Mouse (Mus musculus) layer of hippocampus, postnatal 25 days (tissue): ENCODE data around the gene Kcnip1. TPM values are rescaled to one million over a fixed set of nuclear protein-coding genes. Genes with fewer than 3 reads are reported as not detected.

Experiments
- DNase-seq, 2 experiments: peaks; one replicate each; pipeline ENCODE4 v3.0.0; 2022; ENCODE audit warnings: mixed read lengths in 2 of 2, low spot score in 1 of 2; ENCODE audit errors: extremely low spot score in 1 of 2
- total RNA-seq, 2 experiments: library from RNA; stranded (reverse); gene quantifications; 2 replicates each; pipeline ENCODE4 v1.2.3; 2021

Gene Kcnip1
- total RNA-seq, 2 experiments from 2014 or later, result 23.0 to 24.2 TPM

- no peak for DNase-seq
These were observed 211.4 kb downstream of the Kcnip1 start for GRCm38 (mm10) chr11:33781561-33781971.

- DNase-seq, result no peak
These were observed 212.7 kb downstream of the Kcnip1 start for GRCm38 (mm10) chr11:33780263-33780662.

GRCm38 (mm10) chr11:33772615-33773141 is 220.3 kb downstream of the Kcnip1 start:
- DNase-seq, result peak in 1 of 2 experiments; percentile 40

- DNase-seq, result no peak
These were observed 220.9 kb downstream of the Kcnip1 start for GRCm38 (mm10) chr11:33772043-33772442.

- no peak for DNase-seq
These were observed 225.7 kb downstream of the Kcnip1 start for GRCm38 (mm10) chr11:33766976-33767938.

- DNase-seq, result no peak
These were observed 231.7 kb downstream of the Kcnip1 start for GRCm38 (mm10) chr11:33761201-33761755.

GRCm38 (mm10) chr11:33756624-33757023 is 236.3 kb downstream of the Kcnip1 start:
- DNase-seq, result peak in 1 of 2 experiments; percentile 26

GRCm38 (mm10) chr11:33752431-33752873 is 240.5 kb downstream of the Kcnip1 start:
- no peak for DNase-seq

GRCm38 (mm10) chr11:33751503-33751902 is 241.4 kb downstream of the Kcnip1 start:
- no peak for DNase-seq

GRCm38 (mm10) chr11:33749979-33750378 is 243.0 kb downstream of the Kcnip1 start:
- no peak for DNase-seq

- DNase-seq, result no peak
These were observed 243.5 kb downstream of the Kcnip1 start for GRCm38 (mm10) chr11:33749408-33749807.

- DNase-seq, result no peak
These were observed 244.2 kb downstream of the Kcnip1 start for GRCm38 (mm10) chr11:33748754-33749153.

- DNase-seq, result no peak
These were observed 245.5 kb downstream of the Kcnip1 start for GRCm38 (mm10) chr11:33747402-33747955.

- DNase-seq, result no peak
These were observed 246.6 kb downstream of the Kcnip1 start for GRCm38 (mm10) chr11:33746402-33746801.

- DNase-seq, result no peak
These were observed 247.1 kb downstream of the Kcnip1 start for GRCm38 (mm10) chr11:33745821-33746329.

- no peak for DNase-seq
These were observed 248.5 kb downstream of the Kcnip1 start for GRCm38 (mm10) chr11:33744429-33744828.

GRCm38 (mm10) chr11:33740187-33740586 is 252.8 kb downstream of the Kcnip1 start:
- no peak for DNase-seq

- DNase-seq, result no peak
These were observed 256.5 kb downstream of the Kcnip1 start for GRCm38 (mm10) chr11:33736426-33736825.

GRCm38 (mm10) chr11:33733269-33733668 is 259.7 kb downstream of the Kcnip1 start:
- DNase-seq, result peak; percentile 70 to 93

- no peak for DNase-seq
These were observed 260.6 kb downstream of the Kcnip1 start for GRCm38 (mm10) chr11:33732358-33732757.

GRCm38 (mm10) chr11:33721297-33721696 is 271.7 kb downstream of the Kcnip1 start:
- peak; percentile 73 to 97 for DNase-seq
